Mouse (Mus musculus): ENCODE results near the gene Iqcf6. TPM values are rescaled to one million over a fixed set of nuclear protein-coding genes. Genes with fewer than 3 reads are reported as not detected.

Iqcf6 gene
- total RNA-seq, 1 experiment from 2014 or later, result not detected

GRCm38 (mm10) chr9:106645684-106646271 lies 19.4 kb downstream of the Iqcf6 start:
- no peak for ATAC-seq (replicated peaks in 1 of 2; ENCODE audit: insufficient read depth in 1 of 2, low FRiP score in 2 of 2, low TSS enrichment in 1 of 2, low read depth in 1 of 2, poor library complexity in 2 of 2, severe bottlenecking in 2 of 2)

- ATAC-seq (replicated peaks in 1 of 2; ENCODE audit: insufficient read depth in 1 of 2, low FRiP score in 2 of 2, low TSS enrichment in 1 of 2, low read depth in 1 of 2, poor library complexity in 2 of 2, severe bottlenecking in 2 of 2), result no peak
Measured at GRCm38 (mm10) chr9:106647226-106647625, 20.8 kb downstream of the Iqcf6 start.

GRCm38 (mm10) chr9:106652720-106653119 lies 26.3 kb downstream of the Iqcf6 start:
- no peak for ATAC-seq (replicated peaks in 1 of 2; ENCODE audit: insufficient read depth in 1 of 2, low FRiP score in 2 of 2, low TSS enrichment in 1 of 2, low read depth in 1 of 2, poor library complexity in 2 of 2, severe bottlenecking in 2 of 2)

GRCm38 (mm10) chr9:106655884-106656720 lies 29.7 kb downstream of the Iqcf6 start, which contains the start of gene Grm2:
Gene Grm2, minus strand, starts transcription at chr9:106656082.
- peak; percentile 22 to 76 for ATAC-seq (replicated peaks in 1 of 2; ENCODE audit: insufficient read depth in 1 of 2, low FRiP score in 2 of 2, low TSS enrichment in 1 of 2, low read depth in 1 of 2, poor library complexity in 2 of 2, severe bottlenecking in 2 of 2)

GRCm38 (mm10) chr9:106656820-106657219 lies 30.4 kb downstream of the Iqcf6 start:
- no peak for ATAC-seq (replicated peaks in 1 of 2; ENCODE audit: insufficient read depth in 1 of 2, low FRiP score in 2 of 2, low TSS enrichment in 1 of 2, low read depth in 1 of 2, poor library complexity in 2 of 2, severe bottlenecking in 2 of 2)

GRCm38 (mm10) chr9:106657592-106657991 lies 31.2 kb downstream of the Iqcf6 start:
- ATAC-seq (replicated peaks in 1 of 2; ENCODE audit: insufficient read depth in 1 of 2, low FRiP score in 2 of 2, low TSS enrichment in 1 of 2, low read depth in 1 of 2, poor library complexity in 2 of 2, severe bottlenecking in 2 of 2), result no peak

- no peak for ATAC-seq (replicated peaks in 1 of 2; ENCODE audit: insufficient read depth in 1 of 2, low FRiP score in 2 of 2, low TSS enrichment in 1 of 2, low read depth in 1 of 2, poor library complexity in 2 of 2, severe bottlenecking in 2 of 2)
Measured at GRCm38 (mm10) chr9:106659441-106659840, 33.1 kb downstream of the Iqcf6 start.

GRCm38 (mm10) chr9:106659935-106660334 lies 33.6 kb downstream of the Iqcf6 start:
- no peak for ATAC-seq (replicated peaks in 1 of 2; ENCODE audit: insufficient read depth in 1 of 2, low FRiP score in 2 of 2, low TSS enrichment in 1 of 2, low read depth in 1 of 2, poor library complexity in 2 of 2, severe bottlenecking in 2 of 2)

GRCm38 (mm10) chr9:106663200-106663599 lies 36.8 kb downstream of the Iqcf6 start:
- no peak for ATAC-seq (replicated peaks in 1 of 2; ENCODE audit: insufficient read depth in 1 of 2, low FRiP score in 2 of 2, low TSS enrichment in 1 of 2, low read depth in 1 of 2, poor library complexity in 2 of 2, severe bottlenecking in 2 of 2)

GRCm38 (mm10) chr9:106664433-106664832 lies 38.1 kb downstream of the Iqcf6 start:
- ATAC-seq (replicated peaks in 1 of 2; ENCODE audit: insufficient read depth in 1 of 2, low FRiP score in 2 of 2, low TSS enrichment in 1 of 2, low read depth in 1 of 2, poor library complexity in 2 of 2, severe bottlenecking in 2 of 2), result no peak

- no peak for ATAC-seq (replicated peaks in 1 of 2; ENCODE audit: insufficient read depth in 1 of 2, low FRiP score in 2 of 2, low TSS enrichment in 1 of 2, low read depth in 1 of 2, poor library complexity in 2 of 2, severe bottlenecking in 2 of 2)
Measured at GRCm38 (mm10) chr9:106664856-106665255, 38.5 kb downstream of the Iqcf6 start.

- ATAC-seq (replicated peaks in 1 of 2; ENCODE audit: insufficient read depth in 1 of 2, low FRiP score in 2 of 2, low TSS enrichment in 1 of 2, low read depth in 1 of 2, poor library complexity in 2 of 2, severe bottlenecking in 2 of 2), result no peak
Measured at GRCm38 (mm10) chr9:106673860-106674259, 47.5 kb downstream of the Iqcf6 start.

GRCm38 (mm10) chr9:106675480-106675879 lies 49.1 kb downstream of the Iqcf6 start:
- peak; percentile 87 to 90 for ATAC-seq (replicated peaks in 1 of 2; ENCODE audit: insufficient read depth in 1 of 2, low FRiP score in 2 of 2, low TSS enrichment in 1 of 2, low read depth in 1 of 2, poor library complexity in 2 of 2, severe bottlenecking in 2 of 2)

GRCm38 (mm10) chr9:106675965-106676364 lies 49.6 kb downstream of the Iqcf6 start:
- ATAC-seq (replicated peaks in 1 of 2; ENCODE audit: insufficient read depth in 1 of 2, low FRiP score in 2 of 2, low TSS enrichment in 1 of 2, low read depth in 1 of 2, poor library complexity in 2 of 2, severe bottlenecking in 2 of 2), result no peak

GRCm38 (mm10) chr9:106676571-106676970 lies 50.2 kb downstream of the Iqcf6 start:
- no peak for ATAC-seq (replicated peaks in 1 of 2; ENCODE audit: insufficient read depth in 1 of 2, low FRiP score in 2 of 2, low TSS enrichment in 1 of 2, low read depth in 1 of 2, poor library complexity in 2 of 2, severe bottlenecking in 2 of 2)

Data from hematopoietic stem cell, adult 5-6 weeks (primary cell).